Mouse (Mus musculus): Measurements from ENCODE around the gene Mllt6.

The Mllt6 gene

GRCm38 (mm10) chr11:97668160-97668559, 4.9 kb downstream of the Mllt6 start:
- DNase-seq (ENCODE audit: low spot score): no peak

DNA sequence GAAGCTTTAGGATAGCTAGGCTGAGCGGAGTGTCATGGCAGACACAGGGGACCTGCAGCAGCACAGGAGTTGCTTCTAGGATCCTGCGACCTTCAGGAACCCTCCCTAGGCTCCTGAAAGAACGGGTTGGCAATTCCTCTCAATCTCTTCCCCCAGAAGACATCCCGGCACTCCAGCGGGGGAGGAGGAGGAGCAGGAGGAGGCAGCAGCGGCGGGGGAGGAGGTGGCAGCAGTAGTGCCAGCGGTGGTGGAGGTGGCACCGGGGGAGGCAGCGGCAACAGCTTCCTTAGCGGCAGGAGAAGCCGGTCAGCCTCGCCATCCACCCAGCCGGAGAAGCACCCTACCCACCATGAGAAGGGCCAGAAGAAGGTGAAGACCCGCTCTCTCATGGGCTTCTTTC, 6.1 kb downstream of the Mllt6 start:
- peak; percentile 55 for DNase-seq (ENCODE audit: low spot score)

- DNase-seq (ENCODE audit: low spot score): no peak
Observed at GRCm38 (mm10) chr11:97669829-97670228, 6.6 kb downstream of the Mllt6 start.

- DNase-seq (ENCODE audit: low spot score): no peak
Observed at GRCm38 (mm10) chr11:97670234-97671176, 7.3 kb downstream of the Mllt6 start.

GRCm38 (mm10) chr11:97671177-97671527, 7.9 kb downstream of the Mllt6 start:
- no peak for DNase-seq (ENCODE audit: low spot score)

DNA sequence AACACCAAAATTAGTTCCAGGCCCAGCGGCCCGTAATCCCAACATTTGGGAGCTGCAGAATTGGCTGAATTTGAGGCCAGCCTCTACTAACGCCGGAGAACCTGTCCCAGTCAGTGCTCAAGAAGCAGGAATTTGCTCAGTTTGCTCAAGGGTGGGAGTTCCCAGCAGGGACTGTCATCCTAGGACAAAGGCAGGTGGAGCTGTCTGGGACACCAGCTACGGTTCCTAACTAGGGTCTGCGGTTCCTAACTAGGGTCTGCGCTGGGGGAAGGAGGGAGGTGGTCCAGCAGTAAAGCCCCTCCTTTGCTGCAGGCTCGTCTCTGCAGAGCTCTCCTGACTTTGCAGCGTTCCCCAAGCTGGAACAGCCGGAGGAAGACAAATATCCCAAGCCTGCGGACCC, 9.9 kb downstream of the Mllt6 start:
- DNase-seq (ENCODE audit: low spot score): no peak

GRCm38 (mm10) chr11:97676050-97676754, 13.0 kb downstream of the Mllt6 start:
- DNase-seq (ENCODE audit: low spot score): no peak

- DNase-seq (ENCODE audit: low spot score): no peak
Observed at GRCm38 (mm10) chr11:97677381-97677780, 14.2 kb downstream of the Mllt6 start.

- no peak for DNase-seq (ENCODE audit: low spot score)
Observed at GRCm38 (mm10) chr11:97677842-97678241, 14.6 kb downstream of the Mllt6 start.

DNA sequence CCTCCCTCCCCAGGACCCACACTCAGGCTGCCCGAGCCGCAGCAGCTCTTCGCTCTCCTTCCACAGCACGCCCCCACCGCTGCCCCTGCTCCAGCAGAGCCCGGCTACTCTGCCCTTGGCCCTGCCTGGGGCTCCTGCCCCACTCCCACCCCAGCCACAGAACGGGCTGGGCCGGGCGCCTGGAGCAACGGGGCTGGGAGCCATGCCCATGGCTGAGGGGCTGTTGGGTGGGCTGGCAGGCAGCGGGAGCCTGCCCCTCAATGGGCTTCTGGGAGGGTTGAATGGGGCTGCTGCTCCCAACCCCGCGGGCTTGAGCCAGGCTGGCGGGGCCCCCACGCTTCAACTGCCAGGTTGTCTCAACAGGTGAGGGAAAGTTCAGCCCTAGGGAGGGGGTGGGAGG, 15.1 kb downstream of the Mllt6 start:
- no peak for DNase-seq (ENCODE audit: low spot score)

DNA sequence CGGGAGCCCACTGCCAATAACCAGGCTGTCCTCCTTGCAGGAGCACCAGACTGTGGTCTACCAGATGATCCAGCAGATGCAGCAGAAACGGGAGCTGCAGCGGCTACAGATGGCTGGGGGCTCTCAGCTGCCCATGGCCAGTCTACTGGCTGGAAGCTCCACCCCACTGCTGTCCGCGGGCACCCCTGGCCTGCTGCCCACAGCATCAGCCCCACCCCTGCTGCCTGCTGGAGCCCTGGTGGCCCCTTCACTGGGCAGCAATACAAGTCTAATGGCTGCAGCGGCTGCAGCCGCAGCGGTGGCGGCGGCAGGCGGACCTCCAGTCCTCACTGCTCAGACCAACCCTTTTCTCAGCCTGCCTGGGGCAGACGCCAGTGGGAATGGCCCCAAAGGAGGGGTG, 17.2 kb downstream of the Mllt6 start:
- DNase-seq (ENCODE audit: low spot score): no peak

GRCm38 (mm10) chr11:97682504-97683055, 19.4 kb downstream of the Mllt6 start:
- no peak for DNase-seq (ENCODE audit: low spot score)

DNA sequence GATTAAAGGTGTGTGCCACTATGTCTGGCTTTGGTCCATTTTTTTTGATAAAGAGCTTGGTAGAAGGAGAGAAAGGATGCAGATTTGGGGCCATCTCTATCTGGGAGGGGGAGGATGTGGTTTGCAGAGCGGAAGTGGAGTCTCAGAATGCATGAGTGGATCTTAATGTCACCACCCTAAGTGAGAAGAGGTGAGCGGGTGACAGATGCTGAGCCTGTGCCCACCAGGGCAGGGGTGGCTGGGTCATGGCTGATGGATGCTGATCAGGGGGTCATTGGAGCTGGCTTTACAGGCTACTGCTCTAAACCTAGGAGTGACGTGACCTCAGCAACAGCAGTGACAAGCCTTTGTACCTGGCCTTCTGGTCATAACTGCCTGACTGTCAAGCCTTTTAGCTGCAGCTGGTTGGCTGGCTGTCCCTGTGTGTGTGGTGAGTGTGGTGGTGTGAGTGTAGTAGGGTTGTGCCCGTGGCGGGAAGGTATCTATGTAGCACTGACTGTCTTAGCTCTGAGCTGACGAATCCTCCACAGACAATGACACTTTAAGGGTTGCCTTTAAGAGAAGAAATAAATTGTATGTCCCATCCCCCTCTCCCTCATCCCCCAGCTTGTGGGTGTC, 21.0 kb downstream of the Mllt6 start:
- no peak for DNase-seq (ENCODE audit: low spot score)

DNA sequence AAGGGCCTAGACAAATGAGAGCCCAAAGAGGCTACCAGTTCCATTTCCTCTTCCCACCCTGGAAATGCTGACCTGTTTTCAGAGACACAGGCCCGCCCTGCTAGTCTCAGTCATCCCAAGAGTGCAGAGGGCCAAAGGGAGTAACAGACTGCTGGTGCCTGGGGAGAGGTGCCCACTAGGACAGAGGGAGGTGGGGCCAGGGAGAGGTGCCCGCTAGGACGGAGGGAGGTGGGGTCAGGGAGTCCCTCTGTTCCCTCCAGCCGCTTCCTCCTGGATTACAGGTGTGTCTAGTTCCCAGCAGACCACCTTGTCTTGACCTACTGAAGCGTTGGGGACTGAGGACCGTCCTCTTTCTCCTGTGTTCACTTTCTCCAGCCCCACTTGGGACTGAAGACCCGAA, 21.6 kb downstream of the Mllt6 start:
- no peak for DNase-seq (ENCODE audit: low spot score)

DNA sequence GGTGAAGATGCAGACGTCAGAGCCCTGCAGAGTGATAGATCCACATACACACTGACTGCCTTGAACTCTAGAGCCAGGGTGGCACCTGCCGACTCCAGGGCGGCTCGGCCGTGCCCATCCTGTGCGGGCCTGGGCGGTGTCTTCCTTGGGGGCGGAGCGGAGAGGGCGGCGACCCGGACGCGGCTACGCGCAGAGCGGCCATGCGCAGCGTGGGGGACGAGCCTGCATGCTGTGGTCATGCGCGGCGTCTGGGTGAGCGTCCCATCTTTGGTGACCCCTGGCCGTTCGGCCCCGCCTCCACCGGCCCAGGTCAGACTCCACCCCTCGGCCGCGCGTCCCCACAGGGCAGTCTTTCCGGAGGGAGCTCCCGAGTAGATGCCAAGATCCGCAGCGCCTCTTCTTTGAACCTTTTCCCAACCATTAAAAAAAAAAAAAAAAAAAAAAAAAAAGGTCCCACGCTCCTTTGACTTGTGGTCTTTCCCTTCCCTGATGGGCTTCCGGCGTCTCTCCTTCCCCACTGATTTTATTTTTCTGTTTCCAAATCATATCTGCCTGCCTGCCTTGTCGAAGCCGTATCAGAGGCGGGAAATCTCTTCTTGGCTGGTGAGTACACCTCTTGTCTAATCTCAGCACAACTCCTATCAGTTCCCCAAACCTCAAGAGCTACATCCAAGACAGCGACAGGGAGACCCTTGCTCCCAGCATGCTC, 22.6 kb downstream of the Mllt6 start, which contains the start of gene Cisd3:
Gene Cisd3, plus strand, starts transcription at position 214 of the 709 bp plus-strand sequence.
- peak; percentile 95 for DNase-seq (ENCODE audit: low spot score)

GRCm38 (mm10) chr11:97686322-97686908, 23.2 kb downstream of the Mllt6 start:
- DNase-seq (ENCODE audit: low spot score): no peak

- no peak for DNase-seq (ENCODE audit: low spot score)
Observed at GRCm38 (mm10) chr11:97687061-97687460, 23.8 kb downstream of the Mllt6 start.

- DNase-seq (ENCODE audit: low spot score): peak; percentile 58
Observed at GRCm38 (mm10) chr11:97689861-97690260, 26.6 kb downstream of the Mllt6 start.

- DNase-seq (ENCODE audit: low spot score): no peak
Observed at GRCm38 (mm10) chr11:97694435-97694834, 31.2 kb downstream of the Mllt6 start.

GRCm38 (mm10) chr11:97694921-97695711, 31.9 kb downstream of the Mllt6 start:
- DNase-seq (ENCODE audit: low spot score): no peak

Measured in ovary, postnatal 36 days (tissue).